Mouse (Mus musculus): Measurements from ENCODE around the gene Abhd10. TPM values are rescaled to one million over a fixed set of nuclear protein-coding genes. Genes with fewer than 3 reads are reported as not detected.

Gene Abhd10
- total RNA-seq, 2 experiments from 2014 or later = 8.0 to 9.4 TPM

- intact Hi-C loops (cut with DNase I; ENCODE audit: low total_unique reads) = no loop called here
- DNase-seq = no peak
Observed at GRCm38 (mm10) chr16:45690178-45690577, 52.6 kb downstream of the Abhd10 start.

- intact Hi-C loops (cut with DNase I; ENCODE audit: low total_unique reads) = loop anchor here (5.0 kb wide), 1 partner anchor 280 kb away; no protein-coding TSS in a partner anchor
- no peak for DNase-seq
Observed at GRCm38 (mm10) chr16:45686833-45687232, 55.9 kb downstream of the Abhd10 start.

GRCm38 (mm10) chr16:45685295-45685694 lies 57.5 kb downstream of the Abhd10 start:
- intact Hi-C loops (cut with DNase I; ENCODE audit: low total_unique reads) = loop anchor here (5.0 kb wide), 1 partner anchor 282 kb away; no protein-coding TSS in a partner anchor
- DNase-seq = no peak

- peak; percentile 61 for DNase-seq
- intact Hi-C loops (cut with DNase I; ENCODE audit: low total_unique reads) = loop anchor here (5.0 kb wide), 1 partner anchor 282 kb away; no protein-coding TSS in a partner anchor
Observed at GRCm38 (mm10) chr16:45684815-45685214, 57.9 kb downstream of the Abhd10 start.

Other genes starting within 250 kb of the Abhd10 start
- not detected for gene Gm609, start 250.0 kb downstream of the Abhd10 start, total RNA-seq (2021)
- gene Gm17783, start 210.9 kb downstream of the Abhd10 start, total RNA-seq (2021) = not detected
- gene Slc9c1, start 207.6 kb downstream of the Abhd10 start, total RNA-seq (2021) = not detected
- gene Gcsam, start 132.6 kb downstream of the Abhd10 start, total RNA-seq (2021) = under 1 TPM; 0.11 to 0.14 TPM
- not detected for gene BC016579, start 88.9 kb downstream of the Abhd10 start, total RNA-seq (2021)
- gene Tmprss7, start 49.3 kb downstream of the Abhd10 start, total RNA-seq (2021) = not detected
- under 1 TPM; 0.35 to 0.49 TPM for gene Tagln3, start 18.3 kb downstream of the Abhd10 start, total RNA-seq (2021)
- gene Phldb2, start 210.6 kb upstream of the Abhd10 start, total RNA-seq (2021) = 10 to 100 TPM; 17.3 to 19.3 TPM

All from gastrocnemius, postnatal 14 days (tissue).